Mouse (Mus musculus) mature B cell (primary cell): ENCODE results near the gene Esp34.

Experiments used
- in situ Hi-C: fragments of 300-500 bp; cut with MboI; formaldehyde crosslinking; loops from 2 replicates; pipeline ENCODE4 v1.14.3; 2019

Gene Esp34

DNA sequence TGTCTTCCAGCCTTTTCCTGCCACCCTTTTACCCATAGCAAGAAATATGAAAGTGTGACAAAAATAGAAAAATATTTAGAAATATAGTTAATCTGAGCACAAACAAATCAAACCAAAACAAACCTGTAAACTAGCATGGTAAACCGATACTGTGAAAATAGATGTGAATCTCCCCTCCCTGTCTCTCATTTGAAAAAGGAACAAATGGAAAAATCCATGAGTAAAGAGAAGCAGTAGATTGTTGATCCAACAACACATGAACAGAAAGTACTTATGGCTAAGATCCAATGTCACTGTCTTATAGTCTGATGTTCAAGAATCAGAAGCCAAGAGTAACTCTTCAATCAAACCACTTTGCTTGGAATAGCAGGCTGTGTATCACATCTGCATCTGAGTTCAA, at the start of gene Esp34:
Gene Esp34 (plus strand): TSS at position 301 of the 400 bp plus-strand sequence.
- in situ Hi-C loops, result no loop called here

GRCm38 (mm10) chr17:38562527-38562926, 8.5 kb downstream of the Esp34 start:
- in situ Hi-C loops, result no loop called here
